Mouse (Mus musculus) right cerebral cortex, adult 18-20 months (tissue): ENCODE results near the gene Gm11037.
A peak's percentile ranks its signal among the peaks of the same experiment; 100 is the strongest.

Experiments used
- DNase-seq: peaks from one replicate; pipeline ENCODE4 v3.0.0; 2022; ENCODE audit warnings: mixed read lengths

Gm11037 gene

GRCm38 (mm10) chr2:131152166-131152730, 19.0 kb downstream of the Gm11037 start:
- no peak for DNase-seq

- no peak for DNase-seq
These were observed 20.7 kb downstream of the Gm11037 start for GRCm38 (mm10) chr2:131154036-131154435.

- no peak for DNase-seq
These were observed 23.7 kb downstream of the Gm11037 start for GRCm38 (mm10) chr2:131156987-131157386.

DNA sequence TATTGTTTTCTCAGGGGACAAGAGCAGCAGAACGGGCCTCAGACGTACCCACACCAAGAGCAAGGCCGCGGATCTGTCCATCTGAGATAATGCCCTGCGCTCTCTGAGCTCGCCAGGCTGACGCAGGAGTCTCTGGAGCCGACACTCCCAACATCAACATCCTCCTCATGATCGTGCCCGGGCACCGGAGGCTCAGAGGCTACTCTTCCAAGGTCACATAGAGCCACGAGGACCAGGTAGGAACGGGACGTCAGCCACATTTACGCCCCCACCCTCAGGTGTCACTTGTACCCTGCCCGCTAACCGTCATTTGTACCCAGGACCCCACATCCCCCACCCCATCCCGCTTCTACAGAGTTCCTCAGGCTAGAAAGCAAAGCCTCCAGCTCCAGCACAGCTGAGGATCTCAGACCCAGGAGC, 26.2 kb downstream of the Gm11037 start:
- peak; percentile 32 for DNase-seq

- peak; percentile 97 for DNase-seq
These were observed 26.8 kb downstream of the Gm11037 start, which contains the start of gene 1700037H04Rik for GRCm38 (mm10) chr2:131159938-131160581. Gene 1700037H04Rik, minus strand, starts transcription at chr2:131160081.

DNA sequence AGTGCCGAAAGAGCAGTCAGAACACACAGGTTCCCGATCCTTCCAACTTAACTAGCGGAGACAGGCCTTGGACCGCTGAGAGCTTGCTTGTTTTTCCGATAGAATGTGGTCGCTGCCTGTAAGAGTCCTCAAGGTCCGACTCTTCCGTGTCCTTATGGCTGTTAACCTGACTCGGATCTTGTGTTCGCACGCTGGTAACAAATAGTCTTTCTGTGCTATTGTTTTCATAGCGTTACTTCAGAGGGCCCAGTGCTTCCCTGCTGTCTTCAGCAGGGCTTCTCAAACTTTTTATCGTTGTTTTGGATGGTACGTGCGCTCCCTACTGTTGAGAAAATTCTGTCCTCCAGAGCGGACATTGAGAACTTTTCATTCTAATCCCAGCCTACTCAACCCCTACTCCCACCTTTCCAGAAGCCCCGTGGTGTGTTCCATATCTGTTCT, 27.4 kb downstream of the Gm11037 start:
- DNase-seq: peak; percentile 31

- DNase-seq: no peak
These were observed 30.6 kb downstream of the Gm11037 start for GRCm38 (mm10) chr2:131163924-131164323.

DNA sequence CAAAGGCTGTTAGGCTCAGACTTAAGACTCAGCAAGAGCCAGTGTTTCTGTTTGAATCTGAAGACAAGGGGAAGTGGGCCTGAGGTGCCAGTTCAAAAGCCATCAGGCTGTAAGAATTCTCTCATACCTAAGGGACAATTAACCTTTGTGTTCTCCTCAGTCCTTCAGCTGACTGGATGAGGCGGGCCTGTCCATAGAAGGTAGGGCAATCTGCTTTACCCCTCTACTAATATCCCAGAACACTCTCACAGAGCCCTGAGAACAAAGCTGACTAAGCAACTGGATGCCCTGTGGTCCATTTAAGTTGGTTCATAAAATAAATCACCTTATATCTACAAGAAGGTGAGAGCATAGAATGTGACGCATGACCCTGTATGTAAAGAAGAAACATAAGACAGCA, 32.9 kb downstream of the Gm11037 start:
- no peak for DNase-seq

- DNase-seq: no peak
These were observed 34.7 kb downstream of the Gm11037 start for GRCm38 (mm10) chr2:131167984-131168383.

DNA sequence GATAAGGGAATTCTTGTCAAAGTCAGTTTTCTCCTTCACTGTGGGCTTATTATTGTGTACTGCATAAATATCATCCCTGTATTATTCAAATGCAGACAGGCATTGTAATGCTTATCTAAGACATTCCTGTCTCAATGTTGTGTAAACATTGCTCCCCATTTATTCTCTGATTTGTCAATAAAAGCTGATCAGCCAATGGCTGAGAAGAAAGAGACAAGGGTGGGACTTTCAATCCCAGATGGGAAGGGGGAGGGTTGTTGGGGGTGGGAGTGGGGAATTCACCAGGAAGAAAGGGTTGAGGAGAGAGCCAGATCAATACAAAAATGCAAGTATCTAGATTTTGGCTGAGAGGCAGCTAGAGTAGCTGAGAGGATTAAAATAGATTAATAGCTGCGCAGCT, 35.6 kb downstream of the Gm11037 start:
- no peak for DNase-seq

DNA sequence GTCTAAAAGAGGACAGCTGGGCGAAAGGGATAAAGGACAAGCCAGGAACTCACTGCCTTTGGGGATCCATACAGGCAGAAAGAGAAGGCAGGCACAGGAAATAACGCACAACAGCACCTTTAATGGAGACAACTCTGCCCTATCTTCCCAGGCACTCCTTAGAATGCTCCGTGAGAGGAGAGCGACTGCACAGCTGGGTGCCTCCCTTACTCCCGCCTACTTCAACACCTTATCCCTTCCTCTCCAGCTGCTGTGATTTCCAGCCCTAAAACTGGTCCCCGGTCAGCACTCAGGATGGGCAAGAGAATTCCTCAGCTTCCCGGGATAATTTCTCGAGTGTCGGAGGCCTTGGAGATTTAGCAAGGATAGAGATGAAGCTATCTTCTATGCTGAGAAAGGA, 37.6 kb downstream of the Gm11037 start:
- no peak for DNase-seq

- peak; percentile 81 for DNase-seq
These were observed 38.3 kb downstream of the Gm11037 start for GRCm38 (mm10) chr2:131171401-131172104.

- no peak for DNase-seq
These were observed 39.0 kb downstream of the Gm11037 start for GRCm38 (mm10) chr2:131172322-131172721.

GRCm38 (mm10) chr2:131174700-131175099, 41.4 kb downstream of the Gm11037 start:
- peak; percentile 67 for DNase-seq

DNA sequence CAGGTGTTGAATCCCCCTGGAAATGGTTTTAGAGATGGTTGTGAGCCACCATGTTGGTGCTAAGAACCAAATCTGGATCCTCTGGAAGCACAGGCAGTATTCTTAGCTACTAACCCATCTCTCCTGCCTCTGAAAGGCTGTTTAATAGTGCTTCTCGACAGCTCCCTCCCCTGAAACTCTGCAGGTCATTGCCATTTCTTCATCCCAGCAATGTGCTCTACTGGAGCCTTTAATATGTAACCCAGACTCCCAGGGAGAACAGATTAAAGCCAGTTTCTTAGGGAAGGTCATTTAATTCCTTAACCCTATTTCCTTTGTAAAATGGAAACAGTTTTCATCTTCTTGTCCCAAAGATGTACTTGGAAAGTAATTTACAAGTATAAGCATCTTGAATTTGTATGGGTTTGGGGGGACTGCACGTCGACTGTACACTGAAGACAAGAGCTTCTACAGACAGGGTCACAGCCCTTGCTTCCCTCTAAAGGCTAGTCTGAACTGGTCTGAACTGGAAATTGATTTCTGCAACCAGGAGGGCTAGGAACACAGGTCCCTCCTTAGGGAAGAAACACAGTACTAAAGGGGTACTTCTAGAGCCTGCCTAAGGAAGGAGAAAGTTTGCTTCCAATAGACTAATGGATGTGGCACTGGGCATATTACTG, 42.1 kb downstream of the Gm11037 start:
- no peak for DNase-seq

GRCm38 (mm10) chr2:131175945-131176309, 42.6 kb downstream of the Gm11037 start:
- no peak for DNase-seq

GRCm38 (mm10) chr2:131176491-131176890, 43.2 kb downstream of the Gm11037 start:
- DNase-seq: no peak

- DNase-seq: no peak
These were observed 44.6 kb downstream of the Gm11037 start for GRCm38 (mm10) chr2:131177932-131178331.

DNA sequence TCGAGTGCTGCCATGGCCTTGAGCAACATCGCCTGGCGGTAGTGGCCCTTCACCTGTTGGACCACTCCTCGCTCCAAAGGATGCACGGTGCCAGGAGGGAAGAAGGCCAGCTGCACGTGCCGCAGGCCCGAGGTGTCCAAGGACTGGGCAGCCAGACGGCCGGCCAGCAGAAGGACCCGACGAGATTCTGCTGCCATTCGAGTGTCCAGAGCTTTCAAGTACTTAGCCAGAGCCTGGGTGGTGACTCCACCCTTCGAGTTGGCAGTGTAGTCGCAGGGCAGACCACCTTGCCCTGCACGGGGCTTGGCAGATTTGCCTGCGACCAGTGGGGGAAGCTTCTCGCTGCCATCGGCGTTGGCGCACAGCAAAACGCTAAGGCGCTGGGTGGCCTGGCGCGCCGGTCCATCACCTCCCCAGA, 45.5 kb downstream of the Gm11037 start:
- no peak for DNase-seq

DNA sequence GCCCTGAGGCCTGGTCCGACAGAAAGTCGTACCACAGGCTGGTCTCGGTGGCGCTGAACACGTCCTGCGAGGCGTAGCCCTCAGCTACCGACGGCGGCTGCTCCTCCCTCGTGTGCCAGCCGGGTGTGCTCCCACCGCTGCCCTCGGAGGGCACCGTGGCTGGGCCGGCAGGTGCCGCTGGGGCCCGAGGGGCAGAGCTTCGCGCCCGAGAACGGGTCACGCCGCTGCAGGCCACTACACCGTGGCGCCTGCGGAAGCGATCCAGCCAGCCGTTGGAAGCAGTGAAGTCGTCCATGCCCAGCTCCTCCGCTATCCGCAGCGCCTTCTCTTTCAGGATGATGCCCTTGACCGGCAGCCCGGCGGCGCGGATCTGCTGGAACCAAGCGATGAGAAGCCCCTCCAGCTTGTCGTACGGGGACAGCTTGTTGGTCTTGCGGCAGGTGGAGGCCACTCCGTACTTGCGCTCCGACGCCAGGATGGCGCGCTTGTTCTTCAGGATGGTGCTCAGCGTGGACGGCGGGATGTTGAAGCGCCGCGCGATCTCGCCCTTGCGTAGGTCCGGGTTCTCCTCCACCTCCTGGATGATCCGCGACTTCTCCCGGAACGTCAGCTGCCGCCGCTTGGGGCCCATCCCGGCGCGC, 46.1 kb downstream of the Gm11037 start:
- DNase-seq: peak; percentile 64

DNA sequence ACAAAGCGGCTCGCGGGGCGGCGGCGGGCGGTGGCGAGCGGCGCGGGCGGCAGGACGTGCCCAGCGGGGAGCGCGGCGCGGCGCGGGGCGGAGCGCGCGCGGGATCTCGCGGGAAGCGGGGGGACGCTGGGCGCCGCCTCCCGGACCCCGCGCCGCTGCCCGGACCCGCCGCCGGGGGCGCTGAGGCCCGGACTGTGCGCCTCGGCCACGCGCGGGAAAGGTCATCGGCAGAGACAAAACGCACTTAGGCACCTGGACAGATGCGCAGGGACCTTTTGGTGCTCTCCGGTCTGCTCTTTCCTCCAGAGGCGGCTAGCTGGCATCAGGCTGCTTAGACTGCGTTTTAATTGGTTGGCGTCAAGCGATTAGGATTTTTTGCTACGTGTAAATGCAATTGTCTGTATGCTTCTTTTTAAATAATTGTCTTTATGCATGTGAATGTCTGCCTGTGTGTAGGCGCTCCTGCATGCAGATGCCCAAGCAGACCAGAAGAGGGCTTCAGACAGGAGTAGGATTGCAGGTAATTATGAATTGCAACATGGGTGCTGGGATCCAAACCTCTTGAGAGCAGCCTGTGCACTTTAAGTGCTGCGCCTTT, 46.8 kb downstream of the Gm11037 start, which contains the start of gene Cenpb:
Cenpb (minus strand) TSS at position 78 of the 598 bp plus-strand sequence.
- peak; percentile 86 for DNase-seq
